Mouse (Mus musculus): Measurements from ENCODE around the gene Sgo2b. TPM values are rescaled to one million over a fixed set of nuclear protein-coding genes. Genes with fewer than 3 reads are reported as not detected.

The Sgo2b gene
- polyA plus RNA-seq, 1 experiment, result not detected

- H3K79me3 ChIP-seq (ENCODE audit: low read depth), result no peaks in the 10 kb centered on the region
- no peak overlapping the region for H3ac ChIP-seq (ENCODE audit: control insufficient read depth, insufficient read length, low read depth)
- H3K79me2 ChIP-seq (ENCODE audit: control insufficient read depth, insufficient read depth), result no peaks in the 10 kb centered on the region
- no peak overlapping the region for H3K4me3 ChIP-seq (ENCODE audit: insufficient read depth, poor library complexity, severe bottlenecking)
- TF ChIP-seq CTCF (IDR thresholded peaks at IDR 0.05; ENCODE audit: control insufficient read depth, insufficient read depth, insufficient read length), result no peak
- no peak for TF ChIP-seq MYOG (IDR thresholded peaks at IDR 0.05; ENCODE audit: control insufficient read depth, extremely low read depth, insufficient read length)
- no peak for TF ChIP-seq MYOD1 (IDR thresholded peaks at IDR 0.05; ENCODE audit: control insufficient read depth, insufficient read length, low read depth)
- TF ChIP-seq USF1 (IDR thresholded peaks at IDR 0.05; ENCODE audit: low read depth), result no peak
- no peak for TF ChIP-seq MAX (IDR thresholded peaks at IDR 0.05)
- no peak for TF ChIP-seq CEBPB (IDR thresholded peaks at IDR 0.05; ENCODE audit: low read depth)
- TF ChIP-seq FOSL1 (IDR thresholded peaks at IDR 0.05; ENCODE audit: insufficient read depth, low read length, poor library complexity, severe bottlenecking), result no peak
- H3K27me3 ChIP-seq (ENCODE audit: control insufficient read depth, insufficient read depth, insufficient read length), result no peaks in the 10 kb centered on the region
- no peaks in the 10 kb centered on the region for H3K36me3 ChIP-seq (ENCODE audit: control insufficient read depth, insufficient read depth)
These were observed 75.1 kb downstream of the Sgo2b start for GRCm38 (mm10) chr8:63876949-63877348.

All from C2C12 (cell line).